Mouse (Mus musculus) hindbrain, embryonic 16.5 days (tissue): ENCODE measurements around the gene Inafm1. TPM values are rescaled to one million over a fixed set of nuclear protein-coding genes. Genes with fewer than 3 reads are reported as not detected.

ENCODE experiments used
- ATAC-seq: fragments of 200-750 bp; cut with Nextera tagmentation; 2 replicates; pipeline ENCODE4 v1.8.0; 2017; ENCODE audit warnings: moderate TSS enrichment, moderate library complexity
- H3K27ac ChIP-seq: fragments of 300-500 bp; sonication (generic); 2 replicates; pipeline ENCODE4 v1.5.1; 2014; ENCODE audit warnings: low read depth, mild to moderate bottlenecking, control low read depth, low read length, moderate library complexity
- H3K27me3 ChIP-seq: fragments of 300-500 bp; sonication (generic); replicated peaks from 2 replicates; pipeline ENCODE4 v1.6.1; 2014; ENCODE audit warnings: low read length; ENCODE audit not compliant: control insufficient read depth, insufficient read depth
- H3K36me3 ChIP-seq: fragments of 300-500 bp; sonication (generic); 2 replicates; pipeline ENCODE4 v1.6.1; 2014; ENCODE audit warnings: mild to moderate bottlenecking, low read length, moderate library complexity, mixed read lengths; ENCODE audit not compliant: control insufficient read depth, insufficient read depth
- H3K4me1 ChIP-seq: fragments of 300-500 bp; sonication (generic); 2 replicates; pipeline ENCODE4 v1.6.1; 2014; ENCODE audit warnings: low read depth, low read length; ENCODE audit not compliant: control insufficient read depth, insufficient read depth
- H3K4me2 ChIP-seq: fragments of 300-500 bp; sonication (generic); 2 replicates; pipeline ENCODE4 v1.6.1; 2014; ENCODE audit warnings: mild to moderate bottlenecking, low read length, control low read depth, moderate library complexity
- H3K4me3 ChIP-seq: fragments of 300-500 bp; sonication (generic); 2 replicates; pipeline ENCODE4 v1.5.1; 2014; ENCODE audit warnings: mild to moderate bottlenecking, low read length, control low read depth, moderate library complexity
- H3K9ac ChIP-seq: fragments of 300-500 bp; sonication (generic); 2 replicates; pipeline ENCODE4 v1.6.1; 2014; ENCODE audit warnings: low read depth, mild to moderate bottlenecking, control low read depth, low read length, moderate library complexity
- H3K9me3 ChIP-seq: fragments of 300-500 bp; sonication (generic); 2 replicates; pipeline ENCODE4 v1.6.1; 2014; ENCODE audit warnings: mild to moderate bottlenecking, low read length, moderate library complexity; ENCODE audit not compliant: control insufficient read depth
- WGBS: fragments of 180-500 bp; shearing (Covaris S2); extraction: QIAGEN DNeasy Blood & Tissue Kit; methylation state at CpG from one replicate; pipeline ENCODE4 v1.1.7; 2014; 5-methylcytosine and 5-hydroxymethylcytosine counted together
- polyA plus RNA-seq: library from polyadenylated mRNA; unstranded; fragments of >200 nt; fragmentation: Nextera tagmentation; extraction: Ambion mirVana; gene quantifications from 2 replicates; pipeline ENCODE4 v1.2.1, GENCODE M21; 2015

The Inafm1 gene
- polyA plus RNA-seq, 1 experiment from 2014 or later, result 62.4 TPM

- ATAC-seq, result no peak
- WGBS, result 76% methylated on average over 7 of the region's 7 CpGs
- H3K9ac ChIP-seq, result no peak overlapping the region
Observed at GRCm38 (mm10) chr7:16240281-16240977, 33.0 kb downstream of the Inafm1 start.

GRCm38 (mm10) chr7:16239554-16239997 is 33.8 kb downstream of the Inafm1 start:
- Histone ChIP-seq H3K27me3 (no peaks in the 10 kb centered on the region), H3K9me3 (no peaks in the 10 kb centered on the region), H3K4me2 (no peak overlapping the region), H3K4me3 (no peak overlapping the region), H3K36me3 (no peaks in the 10 kb centered on the region), H3K27ac (no peak overlapping the region), H3K4me1 (no peaks in the 10 kb centered on the region), H3K9ac (no peak overlapping the region)
- WGBS, result 61% methylated on average over 9 of the region's 9 CpGs
- ATAC-seq, result no peak

More at GRCm38 (mm10) chr7:16240281-16240977, 33.0 kb downstream of the Inafm1 start:
- Histone ChIP-seq H3K4me2 (no peak overlapping the region), H3K4me3 (no peak overlapping the region), H3K4me1 (no peaks in the 10 kb centered on the region), H3K36me3 (no peaks in the 10 kb centered on the region), H3K27me3 (no peaks in the 10 kb centered on the region), H3K9me3 (no peaks in the 10 kb centered on the region), H3K27ac (no peak overlapping the region)

DNA sequence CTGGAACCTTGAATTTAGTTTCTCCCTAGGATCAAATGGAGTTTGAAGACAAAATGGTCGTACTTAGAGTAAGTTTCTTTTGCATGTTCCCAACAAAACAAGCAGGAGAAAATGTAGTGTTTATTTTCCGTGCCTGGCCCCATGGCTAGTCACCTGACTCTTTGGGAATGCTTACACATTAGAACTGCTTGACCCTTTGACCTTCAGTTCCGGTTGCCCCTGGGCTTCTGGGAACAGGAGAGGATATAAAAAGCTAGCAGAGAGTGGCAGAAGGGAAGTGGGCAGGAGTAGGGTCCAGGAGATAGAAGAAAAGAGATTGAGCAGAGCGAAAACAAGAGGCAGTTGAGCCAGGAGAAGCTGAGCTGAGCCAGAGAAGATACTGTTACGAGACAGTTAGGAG is 43.5 kb downstream of the Inafm1 start:
- Histone ChIP-seq H3K9me3 (no peaks in the 10 kb centered on the region), H3K27me3 (no peaks in the 10 kb centered on the region), H3K4me2 (no peak overlapping the region), H3K4me3 (no peak overlapping the region), H3K27ac (no peak overlapping the region), H3K4me1 (no peaks in the 10 kb centered on the region), H3K9ac (no peak overlapping the region), H3K36me3 (no peaks in the 10 kb centered on the region)
- no peak for ATAC-seq
- WGBS, result 59% methylated on average over 5 of the region's 5 CpGs

Other genes with a start within 250 kb of the Inafm1 start
- 5.0 and 6.9 TPM in 2 replicates for gene Bicra, start 225.7 kb downstream of the Inafm1 start, polyA plus RNA-seq
- 0.09 and 0.16 TPM in 2 replicates for gene Zfp541, start 211.8 kb downstream of the Inafm1 start, polyA plus RNA-seq
- 236 and 255 TPM in 2 replicates for gene Napa, start 175.2 kb downstream of the Inafm1 start, polyA plus RNA-seq
- 48.3 and 49.8 TPM in 2 replicates for gene Kptn, start 153.7 kb downstream of the Inafm1 start, polyA plus RNA-seq
- 1.1 and 1.2 TPM in 2 replicates for gene Slc8a2, start 143.8 kb downstream of the Inafm1 start, polyA plus RNA-seq
- 96.6 and 122 TPM in 2 replicates for gene Meis3, start 98.5 kb downstream of the Inafm1 start, polyA plus RNA-seq
- 9.6 and 13.3 TPM in 2 replicates for gene Dhx34, start 51.6 kb downstream of the Inafm1 start, polyA plus RNA-seq
- gene C5ar2, start 29.5 kb downstream of the Inafm1 start, polyA plus RNA-seq, result 0.07 and 0.13 TPM in 2 replicates
- 2.1 and 2.4 TPM in 2 replicates for gene C5ar1, start 14.1 kb downstream of the Inafm1 start, polyA plus RNA-seq
- 26.1 TPM in 2 replicates for gene Ccdc9, start 13.2 kb upstream of the Inafm1 start, polyA plus RNA-seq
- gene Bbc3, start 34.8 kb upstream of the Inafm1 start, polyA plus RNA-seq, result 31.3 and 32.7 TPM in 2 replicates
- 267 and 272 TPM in 2 replicates for gene Sae1, start 114.2 kb upstream of the Inafm1 start, polyA plus RNA-seq
- 11.7 and 13.4 TPM in 2 replicates for gene Zc3h4, start 127.3 kb upstream of the Inafm1 start, polyA plus RNA-seq
- gene Tmem160, start 179.2 kb upstream of the Inafm1 start, polyA plus RNA-seq, result 77.0 and 86.9 TPM in 2 replicates
- gene Npas1, start 204.1 kb upstream of the Inafm1 start, polyA plus RNA-seq, result 5.4 and 6.3 TPM in 2 replicates